Mouse (Mus musculus): ENCODE results near the gene Trappc2l.
A peak's percentile ranks its signal among the peaks of the same experiment; 100 is the strongest.

- no peak for TF ChIP-seq POLR2A (IDR thresholded peaks at IDR 0.05; ENCODE audit: insufficient read length, low read depth)
- no peak for TF ChIP-seq USF1 (IDR thresholded peaks at IDR 0.05; ENCODE audit: low read depth)
- no peak for TF ChIP-seq POLR2AphosphoS2 (IDR thresholded peaks at IDR 0.05; ENCODE audit: insufficient read length, low read depth)
- TF ChIP-seq MYOG (IDR thresholded peaks at IDR 0.05; ENCODE audit: control insufficient read depth in 1 of 3, insufficient read depth in 1 of 3, insufficient read length in 2 of 3, low read depth in 2 of 3) = peak in 1 of 3 experiments; percentile 9
- no peak for TF ChIP-seq MAX (IDR thresholded peaks at IDR 0.05; ENCODE audit: low read depth)
- TF ChIP-seq TCF12 (IDR thresholded peaks at IDR 0.05; ENCODE audit: insufficient read depth, poor library complexity, severe bottlenecking) = no peak
- no peak for TF ChIP-seq MYOD1 (IDR thresholded peaks at IDR 0.05; ENCODE audit: control insufficient read depth in 1 of 3, insufficient read length in 2 of 3, low read depth in 2 of 3)
- no peak for TF ChIP-seq E2F4 (IDR thresholded peaks at IDR 0.05; ENCODE audit: insufficient read depth)
- no peak for TF ChIP-seq TCF3 (IDR thresholded peaks at IDR 0.05; ENCODE audit: insufficient read length, low read depth)
- TF ChIP-seq CEBPB (IDR thresholded peaks at IDR 0.05; ENCODE audit: insufficient read depth, poor library complexity, severe bottlenecking) = no peak
- no peak for TF ChIP-seq SRF (IDR thresholded peaks at IDR 0.05; ENCODE audit: control insufficient read depth, insufficient read length, low read depth)
These were observed 11.3 kb downstream of the Trappc2l start, which contains the start of gene Pabpn1l for GRCm38 (mm10) chr8:122622727-122623126.

All from myocyte (in vitro differentiated cells).